9 mouse cellular contexts compared by ENCODE assay signal in the genomic region with DNA sequence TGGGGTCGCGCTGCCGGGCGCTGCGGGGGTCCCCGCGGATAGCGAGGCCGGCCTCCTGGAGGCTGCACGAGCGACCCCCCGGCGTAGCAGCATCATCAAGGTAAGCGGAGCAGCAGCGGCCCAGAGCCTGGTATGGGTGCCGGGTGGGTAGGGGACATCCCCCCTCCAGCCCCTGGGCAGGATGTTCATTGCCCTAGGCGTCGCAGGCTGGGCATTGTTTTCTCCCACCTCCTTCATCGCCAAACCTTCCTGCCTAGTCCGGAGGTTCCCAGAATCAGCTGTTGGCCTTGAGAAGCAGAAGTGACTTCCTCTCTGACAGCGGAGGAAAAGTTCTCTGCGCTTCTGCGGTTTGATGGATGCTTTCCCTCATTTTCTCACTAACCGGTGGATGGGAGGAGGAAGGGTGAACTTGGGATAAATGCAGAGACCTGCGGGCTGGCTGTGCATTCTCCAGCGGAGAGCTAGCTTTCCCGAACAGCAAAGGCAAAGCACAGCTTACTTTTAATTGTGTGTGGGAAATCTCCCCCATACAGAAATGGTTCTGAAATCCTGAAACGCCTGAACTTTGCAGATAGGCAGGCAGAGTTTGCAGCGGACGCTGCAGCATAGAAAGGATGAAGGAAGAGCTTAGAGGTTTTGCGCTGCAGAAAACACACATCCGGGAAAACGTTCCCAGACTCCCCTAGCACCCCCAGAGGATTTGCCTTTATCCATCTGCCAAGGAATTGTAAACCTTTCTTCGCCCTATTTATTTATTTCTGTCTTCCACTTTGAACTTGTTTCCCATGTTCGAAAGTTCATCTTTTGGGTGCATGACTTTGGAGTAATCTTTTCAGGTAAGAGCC. TPM values are rescaled to one million over a fixed set of nuclear protein-coding genes. Genes with fewer than 3 reads are reported as not detected.
DNase-seq lines count a peak whose midpoint lies in the region; ATAC-seq lines count a peak whose summit lies in the region.
"Had no signal": no experiment of that assay in that cellular context is flagged by ENCODE, and none has a peak within 500 bp of the region (broad histone marks: within the 10 kb centered on the region; RNA-seq: fewer than 3 reads in every experiment).

No protein-coding gene starts in this region.

- H3K9ac ChIP-seq in liver, embryonic 12.5 days: peak overlapping the region; percentile 22; the same call in 1 of the 2 replicates
- H3K9ac ChIP-seq in neural tube, embryonic 11.5 days (ENCODE audit: low read length): peak overlapping the region; percentile 73

- H3K4me3 ChIP-seq in liver, embryonic 12.5 days: peak overlapping the region; percentile 58
- H3K4me3 ChIP-seq in neural tube, embryonic 11.5 days (ENCODE audit: low read depth, low read length): peak overlapping the region; percentile 73

- peaks cover 8% of the 10 kb centered on the region; the same call in 1 of the 2 replicates for H3K4me1 ChIP-seq in liver, embryonic 12.5 days
- 0 out of 2 replicates have a peak, but pooled peaks cover 4% of the 10 kb centered on the region for H3K4me1 ChIP-seq in neural tube, embryonic 11.5 days (ENCODE audit: control insufficient read depth, insufficient read depth, low read length)

- no peak overlapping the region for H3K27ac ChIP-seq in liver, embryonic 12.5 days
- H3K27ac ChIP-seq in neural tube, embryonic 11.5 days (ENCODE audit: low read depth, low read length): no peak overlapping the region

- H3K27me3 ChIP-seq in liver, embryonic 12.5 days (replicated peaks): peaks cover 55% of the 10 kb centered on the region
- H3K27me3 ChIP-seq in neural tube, embryonic 11.5 days (ENCODE audit: control insufficient read depth, insufficient read depth, low read length): no peaks in the 10 kb centered on the region

- WGBS in liver, embryonic 12.5 days (ENCODE audit: insufficient replicate concordance): 5% methylated on average over 28 of the region's 35 CpGs
- 5% methylated on average over 31 of the region's 35 CpGs for WGBS in neural tube, embryonic 11.5 days

- ATAC-seq in liver, embryonic 12.5 days: no peak
- ATAC-seq in neural tube, embryonic 11.5 days (ENCODE audit: insufficient read depth, low FRiP score, low TSS enrichment): peak; percentile 21

- DNase-seq in urinary bladder, postnatal 14 days (ENCODE audit: low spot score): peak; percentile 6
- no peak for DNase-seq in urinary bladder, postnatal 25 days (ENCODE audit: low spot score)
- peak; percentile 59 to 61 for DNase-seq in cerebellum, postnatal 10 days
- DNase-seq in heart, adult 8-10 months (ENCODE audit: low spot score): peak; percentile 22
- peak; percentile 35 for DNase-seq in kidney, adult 18-20 months
- peak; percentile 60 for DNase-seq in neural tube, embryonic 11.5 days (ENCODE audit: low spot score)
- DNase-seq in urinary bladder, postnatal 10 days (ENCODE audit: low spot score): no peak

- H3K9me3 ChIP-seq in liver, embryonic 12.5 days (replicated peaks): no peaks in the 10 kb centered on the region
- no peaks in the 10 kb centered on the region for H3K9me3 ChIP-seq in neural tube, embryonic 11.5 days (ENCODE audit: control insufficient read depth, low read length)

- no peaks in the 10 kb centered on the region for H3K36me3 ChIP-seq in liver, embryonic 12.5 days
- no peaks in the 10 kb centered on the region for H3K36me3 ChIP-seq in neural tube, embryonic 11.5 days (ENCODE audit: control insufficient read depth, insufficient read depth, low read length)

- peak overlapping the region; percentile 80 for H3K4me2 ChIP-seq in liver, embryonic 12.5 days
- peak overlapping the region; percentile 98 for H3K4me2 ChIP-seq in neural tube, embryonic 11.5 days (ENCODE audit: low read depth)

RNA-seq across cellular contexts. Expression of gene Plcl1, which starts 1.0 kb away (rescaled TPM):
- 1 to 10 TPM; 3.0 to 4.7 (median 3.5) TPM for total RNA-seq in heart, adult 8-10 months (2022)
- polyA plus RNA-seq in liver, embryonic 12.5 days (2016; fragmentation: Nextera tagmentation; extraction: Ambion mirVana): 0.25 and 0.37 TPM in 2 replicates
- polyA plus RNA-seq in neural tube, embryonic 11.5 days (2014; fragmentation: Nextera tagmentation; extraction: Ambion mirVana): 2.6 and 3.1 TPM in 2 replicates

RNA-seq across cellular contexts. Expression of gene Boll, which starts 43.5 kb away (rescaled TPM):
- not detected for total RNA-seq in heart, adult 8-10 months (2022)
- polyA plus RNA-seq in liver, embryonic 12.5 days (2016; fragmentation: Nextera tagmentation; extraction: Ambion mirVana): 0.35 and 0.37 TPM in 2 replicates
- 0.49 TPM in 1 of 2 replicates, not detected in the other for polyA plus RNA-seq in neural tube, embryonic 11.5 days (2014; fragmentation: Nextera tagmentation; extraction: Ambion mirVana)
- total RNA-seq: common myeloid progenitor, adult 5-6 weeks had no signal

Comparison
In these comparisons a context has a peak if more than half of its experiments do, and no peak if none do; other contexts are left out.
1. DNase-seq: peak in urinary bladder, postnatal 14 days (single experiment), cerebellum, postnatal 10 days (2 of 2), heart, adult 8-10 months (single experiment), kidney, adult 18-20 months (single experiment) and neural tube, embryonic 11.5 days (single experiment); none in urinary bladder, postnatal 25 days (single experiment) and urinary bladder, postnatal 10 days (single experiment).